Mouse (Mus musculus) neural tube, embryonic 10.5 days (tissue): ENCODE measurements around the gene Ankrd40.

ENCODE experiments used
- DNase-seq: peaks from one replicate; pipeline ENCODE4 v3.0.0-alpha.2; 2017; ENCODE audit warnings: low spot score; ENCODE audit errors: extremely low spot score

Ankrd40 gene

DNA sequence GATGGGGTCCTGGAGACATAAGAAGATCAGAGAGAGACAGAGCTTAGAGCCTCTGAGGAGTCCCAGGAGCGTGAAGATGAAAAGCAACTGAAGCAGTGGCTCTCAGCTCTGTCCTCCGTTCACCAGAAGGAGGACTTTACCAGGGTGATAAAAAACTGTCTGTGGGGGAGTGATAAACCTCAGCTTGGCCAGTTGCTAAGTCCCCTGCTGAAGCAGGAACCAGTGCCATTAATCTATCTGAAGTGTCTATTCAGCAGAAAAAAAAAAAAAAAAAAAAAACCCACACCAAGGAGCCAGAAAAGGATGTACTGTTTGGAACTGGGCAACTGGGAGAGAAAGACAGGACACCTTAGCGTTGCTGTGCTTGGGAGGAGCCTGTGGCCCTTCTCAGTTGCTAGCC is 23.3 kb downstream of the Ankrd40 start:
- DNase-seq: no peak

DNA sequence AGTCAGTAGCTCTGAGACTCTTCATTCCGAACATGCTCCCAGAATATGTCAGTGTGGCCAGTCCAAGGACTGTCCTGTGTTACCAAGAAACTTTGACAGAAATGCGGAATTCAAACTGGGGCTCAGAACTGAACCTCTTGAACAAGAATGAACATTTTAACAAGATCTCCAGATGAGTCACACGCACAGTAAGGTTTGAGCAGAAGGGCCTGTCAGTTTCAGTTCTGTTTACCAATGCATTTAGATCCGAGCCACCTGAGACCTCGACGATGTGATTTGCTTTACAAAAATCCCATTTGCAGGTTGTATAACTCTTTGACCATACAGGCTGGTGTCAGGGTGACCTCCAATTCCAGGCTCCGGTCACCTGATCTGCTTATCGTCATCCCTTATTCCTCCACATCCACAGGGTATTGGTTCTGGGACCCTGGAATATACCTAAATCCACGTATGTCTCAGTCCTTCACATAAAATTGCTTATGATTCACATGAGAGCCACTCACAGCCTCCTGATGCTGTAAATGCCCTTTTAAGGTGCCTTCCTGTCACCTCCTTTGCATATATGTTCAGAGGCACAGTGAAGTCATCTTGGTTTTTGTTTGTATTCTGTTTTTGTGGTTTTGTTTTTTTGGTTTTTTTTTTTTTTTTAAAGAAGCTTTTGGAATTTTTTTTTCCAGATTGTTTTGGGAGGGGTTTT is 27.9 kb downstream of the Ankrd40 start:
- DNase-seq: no peak

DNA sequence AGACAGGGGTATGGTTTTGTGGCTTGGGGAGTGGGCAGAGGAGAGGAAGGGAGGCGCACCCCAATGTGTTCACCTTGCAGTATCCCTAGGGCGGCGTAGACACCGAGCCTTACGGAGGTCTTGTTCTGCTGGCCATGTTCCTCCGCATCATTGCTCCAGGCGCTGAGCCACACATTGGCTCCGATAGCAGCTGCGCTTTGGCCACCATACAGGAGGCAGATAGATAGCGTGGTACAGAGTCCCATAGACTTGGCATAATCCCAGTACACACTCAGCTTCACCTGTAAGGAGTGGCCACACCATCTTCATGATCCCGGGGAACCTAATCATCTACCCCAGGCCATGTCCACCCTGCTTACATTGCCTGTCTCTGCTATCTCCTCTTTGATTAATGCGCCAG is 31.4 kb downstream of the Ankrd40 start:
- DNase-seq: no peak

DNA sequence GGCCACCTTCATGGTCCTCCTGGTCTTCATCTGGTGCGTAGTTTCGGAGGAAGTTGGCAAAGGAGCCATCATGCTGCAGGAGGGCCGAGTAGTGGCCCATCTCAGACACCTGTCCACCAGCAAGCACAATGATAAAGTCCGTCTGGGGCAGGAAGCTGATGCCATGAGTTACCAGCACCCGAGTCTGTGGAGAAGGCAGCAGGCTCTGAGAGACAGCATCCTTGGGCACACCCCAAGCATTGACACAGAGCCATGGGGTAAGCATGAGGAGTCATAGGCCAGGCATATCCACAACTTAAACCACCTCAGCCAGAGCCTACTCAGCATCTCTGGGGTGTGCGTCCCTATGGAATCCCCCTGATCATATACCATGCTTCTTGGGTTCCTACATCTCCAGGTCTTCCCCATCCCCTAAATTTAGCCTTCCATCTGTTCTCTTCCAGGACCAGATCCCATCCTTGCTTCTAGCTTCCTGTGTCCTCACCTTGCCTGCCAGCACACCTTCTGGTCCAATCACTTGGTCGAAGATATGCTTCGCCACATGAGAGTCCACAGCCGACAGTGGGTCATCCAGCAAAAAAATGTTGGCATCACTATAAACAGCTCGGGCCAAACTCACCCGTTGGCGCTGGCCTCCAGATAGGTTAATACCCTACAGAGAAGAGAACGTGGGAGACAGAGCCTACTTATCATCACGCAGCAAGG is 33.5 kb downstream of the Ankrd40 start:
- no peak for DNase-seq

DNA sequence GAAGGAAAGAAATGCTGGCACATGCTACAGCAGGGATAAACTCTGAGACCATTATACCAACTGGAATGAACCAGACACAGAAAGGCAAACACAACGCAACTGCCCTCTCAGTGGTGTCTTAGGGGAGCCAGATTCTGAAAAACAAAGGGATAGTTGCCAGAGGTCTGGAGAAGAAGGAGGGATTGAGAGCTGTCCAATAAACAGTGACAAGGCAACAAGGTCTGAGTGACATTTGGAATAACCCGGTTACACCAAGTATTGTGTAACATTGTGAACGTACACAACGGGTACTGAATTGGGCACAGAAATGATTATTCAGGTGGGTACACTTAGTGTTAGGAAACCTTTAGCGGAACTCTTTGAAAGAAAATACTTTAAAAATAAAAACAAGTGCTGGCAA is 34.3 kb downstream of the Ankrd40 start:
- DNase-seq: no peak

DNA sequence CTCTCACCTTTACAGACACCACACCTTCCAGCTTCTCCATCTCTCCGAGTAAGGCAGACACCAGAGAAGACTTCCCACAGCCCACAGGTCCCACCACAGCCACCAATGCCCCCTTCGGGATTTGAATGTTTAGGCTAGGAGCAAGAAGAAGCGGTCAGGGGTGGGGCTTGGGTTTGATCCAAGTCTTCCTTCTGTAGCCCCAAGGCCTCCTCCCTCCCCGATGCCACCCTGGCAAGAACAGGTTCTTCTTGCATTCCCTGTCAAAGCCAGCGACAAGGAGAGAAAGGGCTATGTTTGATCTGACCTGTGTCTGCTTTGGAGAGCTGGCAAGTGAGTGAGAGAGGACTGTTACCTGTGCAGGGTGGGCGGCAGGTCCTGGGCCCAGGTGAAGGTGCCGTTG is 35.9 kb downstream of the Ankrd40 start:
- no peak for DNase-seq

DNA sequence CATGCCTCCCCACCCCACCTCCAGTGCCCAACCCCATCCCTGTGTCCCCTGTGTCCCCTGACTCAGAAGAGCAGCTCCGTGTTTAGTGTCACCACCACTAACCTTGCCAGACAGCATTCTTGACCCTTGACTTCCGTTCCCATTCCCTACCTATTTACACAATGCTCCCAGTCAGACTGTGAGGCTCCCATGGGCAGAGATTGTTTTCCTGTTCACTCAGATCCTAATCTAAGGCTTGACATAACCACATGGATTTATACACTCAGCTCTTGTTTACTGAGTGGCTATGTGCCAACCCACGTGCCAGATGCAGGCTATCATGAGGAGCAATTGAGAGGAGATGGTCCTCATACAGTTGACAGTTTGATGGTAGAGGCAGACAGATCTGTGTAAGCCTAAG is 37.5 kb downstream of the Ankrd40 start:
- DNase-seq: no peak

DNA sequence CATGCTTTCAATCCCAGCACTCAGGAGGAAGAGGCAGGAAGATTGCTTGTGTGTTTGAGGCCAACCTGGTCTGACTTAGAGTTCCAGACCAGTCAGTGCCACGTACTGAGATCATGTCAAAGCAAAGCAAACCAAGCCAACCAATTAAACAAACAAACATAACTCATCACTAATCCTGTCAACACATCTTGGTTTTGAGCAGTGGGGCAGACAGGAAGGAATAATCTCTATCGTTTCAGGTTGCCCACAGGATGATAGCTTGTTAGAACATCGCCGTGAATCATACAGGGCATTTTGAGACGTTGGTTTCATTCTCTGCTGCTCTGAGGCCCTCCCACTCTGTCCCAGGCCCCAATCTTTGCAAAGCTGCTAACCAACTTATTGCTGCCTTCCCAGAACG is 42.2 kb downstream of the Ankrd40 start:
- DNase-seq: no peak

DNA sequence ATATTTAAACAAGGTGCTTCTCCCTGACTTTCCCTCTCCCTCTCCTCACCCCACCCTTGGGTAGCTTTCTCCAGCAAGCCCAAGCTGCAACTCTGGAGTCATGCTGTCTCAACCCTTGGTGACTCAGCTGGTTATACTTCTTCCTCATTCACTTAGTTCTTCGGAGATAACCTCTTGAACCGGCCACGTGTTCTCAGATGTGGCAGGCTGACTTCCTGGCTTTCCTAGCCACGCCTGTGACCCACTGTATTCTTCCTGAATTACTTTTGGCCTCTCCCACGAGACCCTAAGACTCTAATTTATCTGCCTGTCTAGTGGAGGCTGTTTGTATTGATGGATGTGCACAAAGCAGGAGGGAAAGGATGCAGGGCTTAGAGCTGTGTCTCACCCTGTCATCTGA is 43.0 kb downstream of the Ankrd40 start:
- no peak for DNase-seq

DNA sequence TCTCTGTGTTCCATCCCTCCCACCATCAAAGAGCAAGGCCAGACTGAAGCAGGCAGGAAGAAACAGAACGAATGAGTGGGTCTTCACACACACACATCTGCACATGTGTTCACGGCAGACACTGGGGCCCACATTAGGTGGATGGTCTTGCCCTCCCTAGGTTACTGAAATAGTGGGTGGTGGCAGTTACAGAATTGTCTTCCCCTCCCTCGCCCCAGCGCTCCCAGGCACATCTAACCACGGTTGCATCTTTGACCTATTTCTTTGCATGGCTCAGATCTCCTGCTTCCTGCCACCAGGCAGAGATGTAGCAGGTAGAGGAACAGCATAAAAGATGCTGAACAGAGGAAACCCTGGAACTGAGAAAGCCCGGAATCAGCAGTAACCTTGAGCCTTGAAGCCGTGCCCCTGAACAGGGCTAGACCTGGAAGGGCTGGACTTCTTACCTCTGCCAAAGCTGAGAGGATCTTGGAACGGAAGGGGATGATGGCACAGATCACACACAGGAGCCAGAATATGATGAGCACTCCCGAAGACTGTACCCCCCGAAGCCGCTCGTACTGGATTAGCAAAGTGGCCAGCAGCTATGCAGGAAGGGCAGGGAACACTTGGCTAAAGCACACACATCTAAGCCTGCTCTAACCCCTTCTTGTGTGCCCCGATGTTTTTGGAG is 46.6 kb downstream of the Ankrd40 start:
- DNase-seq: no peak

DNA sequence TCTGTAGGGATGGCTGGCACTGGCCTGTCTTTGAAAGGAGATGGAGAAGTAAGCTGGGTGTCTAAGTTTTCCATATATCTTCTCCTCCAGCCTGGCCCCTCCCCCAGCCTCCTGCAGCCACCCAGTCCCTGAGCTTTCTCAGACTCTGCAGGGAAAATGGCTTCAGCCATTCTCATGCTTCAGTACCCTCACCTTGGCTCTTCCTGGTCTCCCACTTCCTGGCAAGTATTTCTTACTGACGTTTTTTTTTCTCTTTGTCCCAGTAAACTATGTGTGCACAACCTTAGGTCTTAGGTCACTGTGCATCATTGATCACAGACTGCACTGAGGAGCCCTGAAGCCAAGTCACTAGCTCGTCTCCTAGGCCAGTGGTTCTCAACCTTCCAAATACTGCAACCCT is 51.3 kb downstream of the Ankrd40 start:
- DNase-seq: no peak

DNA sequence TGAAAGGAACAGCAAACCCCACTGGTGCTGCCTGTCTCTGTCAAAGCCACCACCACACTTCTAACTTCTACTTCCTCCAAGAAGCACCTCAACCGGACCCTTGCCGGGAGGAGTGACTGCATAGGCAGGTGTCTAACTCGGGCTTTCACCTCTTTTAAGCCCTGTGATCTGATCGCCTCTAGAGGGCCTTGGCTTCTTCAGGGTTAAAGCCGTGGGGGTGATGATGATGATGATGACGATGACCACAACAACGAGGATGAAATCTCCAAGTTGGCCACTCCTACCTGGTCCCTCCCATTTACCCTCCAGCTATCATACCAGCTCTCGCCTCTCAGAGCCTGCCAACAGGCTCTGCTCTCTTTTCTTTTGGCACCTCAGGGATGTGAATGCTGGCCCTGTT is 51.9 kb downstream of the Ankrd40 start:
- DNase-seq: no peak

DNA sequence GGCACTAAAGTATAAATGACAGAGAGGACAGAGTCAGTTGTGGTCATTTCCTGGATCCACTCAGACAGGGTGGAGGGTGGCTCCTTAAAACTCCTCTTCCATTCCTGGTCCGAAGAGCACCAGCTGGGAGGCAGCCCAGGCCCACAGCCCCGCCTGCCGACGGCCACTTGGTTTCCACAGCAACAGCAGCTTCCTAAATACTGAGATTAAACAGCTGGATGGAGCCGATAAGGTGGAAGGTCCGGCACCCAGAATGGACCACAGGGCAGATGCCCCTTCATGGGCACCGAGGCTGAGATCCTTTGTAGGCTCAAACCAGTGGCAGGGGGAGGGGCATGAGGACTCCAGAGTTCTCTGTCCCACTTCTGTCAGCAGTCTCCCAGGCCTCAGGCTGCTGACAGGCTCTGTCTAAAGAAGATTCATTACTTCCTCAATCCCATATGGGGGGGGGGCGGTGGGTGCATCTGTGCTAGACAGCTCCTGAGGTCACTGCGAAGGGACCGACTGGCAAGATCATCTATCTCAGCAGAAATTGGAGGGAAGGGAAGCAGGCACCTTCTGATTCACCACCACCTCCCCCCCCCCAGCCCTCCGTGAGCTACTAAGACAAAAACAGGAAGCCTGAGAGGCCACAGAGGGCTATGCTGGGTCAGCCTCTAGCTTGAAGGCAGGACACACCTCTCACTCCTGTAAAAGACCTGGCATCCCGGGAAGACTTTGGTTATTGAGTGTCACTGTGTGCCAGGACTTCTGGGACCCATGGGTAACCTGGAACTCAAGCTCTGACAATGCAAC is 58.4 kb downstream of the Ankrd40 start:
- peak; percentile 66 for DNase-seq

DNA sequence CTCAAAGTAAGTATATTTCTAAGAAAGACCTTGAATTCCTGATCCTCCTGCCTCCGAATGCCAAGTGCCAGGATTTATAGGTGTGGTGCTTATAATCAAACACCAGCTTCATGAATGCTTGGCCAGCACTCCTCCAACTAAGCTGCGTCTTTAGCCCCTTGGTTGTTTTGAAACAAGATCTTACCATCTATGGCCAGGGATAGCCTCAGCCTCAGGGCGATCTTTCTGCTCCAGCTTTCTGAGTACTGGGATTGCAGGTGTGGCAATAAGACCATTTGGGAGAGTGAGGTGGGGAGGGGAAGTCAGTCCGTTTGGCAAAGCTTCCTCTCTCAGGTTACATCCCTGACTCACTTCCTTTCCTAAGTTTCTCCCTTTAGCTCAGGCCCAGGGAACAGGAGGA is 60.0 kb downstream of the Ankrd40 start:
- DNase-seq: no peak

DNA sequence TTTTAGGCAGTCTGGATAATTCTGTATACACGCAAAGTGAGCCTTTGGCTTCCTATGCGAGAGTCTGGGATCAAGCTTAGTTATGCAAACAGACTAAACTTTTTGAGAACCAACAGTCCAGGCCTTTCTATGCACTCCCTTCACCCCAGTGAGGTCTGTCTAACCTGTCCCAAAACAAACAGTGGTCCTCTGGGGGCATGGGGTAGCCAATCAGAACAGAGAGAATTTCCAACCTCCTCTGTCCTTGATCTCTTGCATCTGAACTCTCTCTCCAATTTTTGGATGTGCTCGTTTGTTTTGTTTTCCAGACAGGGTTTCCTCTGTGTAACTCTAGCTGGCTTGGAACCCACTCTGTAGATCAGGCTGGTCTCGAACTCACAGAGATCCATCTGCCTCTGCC is 61.2 kb downstream of the Ankrd40 start:
- no peak for DNase-seq

DNA sequence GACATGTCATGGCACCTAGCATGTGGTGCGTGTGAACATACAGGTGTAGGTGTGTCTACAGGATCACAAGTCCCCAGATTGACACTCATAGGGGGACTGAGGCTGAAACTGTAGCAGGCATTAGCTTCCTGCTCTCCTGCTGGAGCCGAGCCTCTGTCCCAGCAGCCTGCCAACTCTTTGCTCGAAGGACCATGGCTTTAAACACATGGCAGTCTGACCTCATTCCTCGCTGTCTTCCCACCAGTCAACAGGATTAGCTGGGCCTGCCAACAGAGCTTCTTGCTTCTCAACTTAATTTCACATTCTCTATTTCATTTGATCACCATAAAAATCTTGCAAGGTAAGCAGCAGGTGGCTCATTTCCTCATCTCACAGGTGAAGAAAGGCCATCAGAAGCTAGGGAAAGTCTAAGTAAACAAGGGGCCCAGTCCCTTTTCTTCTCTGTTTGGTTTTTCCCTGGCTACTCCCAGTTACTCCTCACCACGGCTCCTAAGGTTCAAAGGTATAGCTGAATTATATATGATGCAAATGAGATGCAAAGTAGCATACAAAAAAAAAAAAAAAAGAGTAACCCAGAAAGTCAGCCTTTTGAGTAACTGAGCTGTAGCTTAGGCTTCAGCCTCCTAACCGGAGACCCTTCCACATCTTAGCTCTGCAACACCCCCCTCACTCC is 62.1 kb downstream of the Ankrd40 start:
- no peak for DNase-seq

DNA sequence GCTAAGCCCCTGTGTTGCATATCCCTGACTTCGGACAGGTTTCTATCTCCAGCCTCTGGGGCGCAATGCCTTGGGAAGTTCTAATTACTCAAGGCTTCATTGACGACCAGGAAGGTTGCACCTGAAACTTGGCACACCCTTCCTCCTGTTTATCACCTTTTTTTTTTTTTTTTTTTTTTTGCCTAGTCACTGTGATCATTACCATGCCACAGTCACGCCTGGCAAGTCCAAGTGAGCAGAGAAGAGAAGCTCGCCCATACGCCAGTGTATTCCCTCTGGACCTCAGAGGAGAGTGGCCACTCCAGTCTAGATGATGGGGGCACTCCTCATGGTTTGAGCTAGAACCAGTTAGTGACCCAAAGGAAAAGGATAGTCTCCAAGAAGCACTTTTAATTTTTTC is 63.0 kb downstream of the Ankrd40 start:
- DNase-seq: no peak
